Mouse (Mus musculus): Measurements from ENCODE around the gene Tfap2e.

GRCm38 (mm10) chr4:126754231-126754611 is 18.2 kb upstream of the Tfap2e start:
- TF ChIP-seq POLR2A (IDR thresholded peaks at IDR 0.05; ENCODE audit: extremely low read depth, insufficient read depth, low read length) (no peak), CTCF (IDR thresholded peaks at IDR 0.05; ENCODE audit: extremely low read depth, insufficient read depth, low read length) (no peak)

Measured in cortical plate, adult 2 months (tissue).